Mouse (Mus musculus): ENCODE data around the gene Ccdc17. TPM values are rescaled to one million over a fixed set of nuclear protein-coding genes. Genes with fewer than 3 reads are reported as not detected.

The Ccdc17 gene
- 3.8 and 4.7 TPM in 2 replicates for polyA plus RNA-seq (2014; fragmentation: Nextera tagmentation; extraction: Ambion mirVana)

DNA sequence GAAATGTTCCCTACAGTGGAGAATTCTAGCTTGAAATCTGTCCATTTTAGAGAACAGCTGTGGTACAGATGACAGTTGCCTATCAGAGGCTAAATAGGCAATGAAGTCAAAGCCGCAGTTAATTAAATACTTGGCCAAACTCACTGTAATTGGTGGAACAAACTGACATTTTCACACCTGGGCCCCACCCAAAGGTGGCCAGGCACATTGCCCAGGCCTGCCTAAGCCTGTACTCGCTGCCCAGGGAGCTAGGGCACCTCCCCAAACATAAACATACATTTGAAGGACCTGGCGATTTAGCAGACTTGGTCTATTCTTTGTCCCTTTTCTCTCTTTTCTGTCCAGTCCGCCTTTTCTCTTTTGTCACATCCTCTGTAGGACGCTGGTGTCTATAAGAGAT lies at the start of gene Ccdc17:
Ccdc17 (plus strand) TSS at position 276 of the 400 bp plus-strand sequence.
- Histone ChIP-seq H3K27ac (ENCODE audit: low read length) (peak within 1 kb of the TSS; percentile 75; the same call in 1 of the 2 replicates), H3K36me3 (ENCODE audit: control insufficient read depth, insufficient read depth, low read length) (peaks cover 24% of the 10 kb centered on the region), H3K27me3 (ENCODE audit: control insufficient read depth, insufficient read depth, low read length) (no peaks in the 10 kb centered on the region), H3K9ac (replicated peaks; ENCODE audit: low read depth, low read length) (peak within 1 kb of the TSS; percentile 47), H3K4me2 (replicated peaks; ENCODE audit: low read depth, low read length) (peak within 1 kb of the TSS; percentile 99), H3K4me3 (ENCODE audit: low read depth, low read length) (peak within 1 kb of the TSS; percentile 66), H3K9me3 (ENCODE audit: control insufficient read depth, low read depth, low read length) (no peaks in the 10 kb centered on the region), H3K4me1 (ENCODE audit: control insufficient read depth, insufficient read depth, low read length) (peaks cover 18% of the 10 kb centered on the region)
- ATAC-seq (ENCODE audit: insufficient number of reproducible peaks, insufficient read depth, low FRiP score, low read depth), result no peak
- WGBS, result 20% methylated on average over 5 of the region's 5 CpGs

DNA sequence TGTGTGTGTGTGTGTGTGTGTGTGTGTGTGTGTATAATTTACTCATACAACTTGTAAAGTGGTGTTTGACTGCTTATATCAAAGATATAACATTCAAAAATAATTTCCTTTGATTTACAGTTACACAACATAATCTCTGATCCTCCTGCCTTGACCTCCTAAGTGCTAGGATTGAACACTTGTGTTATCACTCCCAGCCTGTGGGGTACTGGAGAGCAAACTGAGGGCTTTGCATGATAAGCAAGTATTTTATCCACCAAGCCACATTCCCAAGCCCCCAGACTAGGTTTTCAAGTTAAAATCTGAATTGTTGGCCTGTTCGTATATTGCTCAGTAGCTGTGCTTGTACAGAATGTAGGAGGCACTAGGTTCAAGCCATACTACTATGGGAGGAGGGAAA lies 46.0 kb upstream of the Ccdc17 start:
- Histone ChIP-seq H3K36me3 (ENCODE audit: control insufficient read depth, insufficient read depth, low read length) (peaks cover 9% of the 10 kb centered on the region), H3K9me3 (ENCODE audit: control insufficient read depth, low read depth, low read length) (no peaks in the 10 kb centered on the region), H3K27me3 (ENCODE audit: control insufficient read depth, insufficient read depth, low read length) (no peaks in the 10 kb centered on the region), H3K9ac (replicated peaks; ENCODE audit: low read depth, low read length) (no peak overlapping the region), H3K4me3 (ENCODE audit: low read depth, low read length) (no peak overlapping the region), H3K4me2 (replicated peaks; ENCODE audit: low read depth, low read length) (no peak overlapping the region), H3K4me1 (ENCODE audit: control insufficient read depth, insufficient read depth, low read length) (no peaks in the 10 kb centered on the region), H3K27ac (ENCODE audit: low read length) (no peak overlapping the region)
- 87% methylated on average over 1 of the region's 1 CpGs for WGBS
- ATAC-seq (ENCODE audit: insufficient number of reproducible peaks, insufficient read depth, low FRiP score, low read depth), result no peak

DNA sequence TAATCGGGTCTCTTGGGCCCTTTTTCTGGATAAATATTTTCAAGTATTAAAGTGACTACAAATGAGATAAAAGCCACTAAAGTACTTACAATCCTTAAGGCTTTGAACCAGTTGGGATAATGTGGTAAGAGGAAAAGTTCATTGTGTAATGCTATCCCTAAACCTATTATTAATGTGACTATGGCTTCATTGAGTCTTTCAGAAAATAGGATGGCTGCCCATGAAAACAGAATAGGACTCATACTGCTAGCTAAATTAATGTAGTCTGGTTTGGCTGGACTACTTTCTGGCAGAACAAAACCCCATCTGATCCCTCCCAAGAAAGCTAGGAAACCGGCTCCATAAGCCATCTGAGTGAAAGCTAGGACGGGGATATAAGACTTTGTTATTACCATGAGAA lies 43.4 kb upstream of the Ccdc17 start:
- no peak overlapping the region for H3K4me3 ChIP-seq (ENCODE audit: low read depth, low read length)
- H3K4me1 ChIP-seq (ENCODE audit: control insufficient read depth, insufficient read depth, low read length), result no peaks in the 10 kb centered on the region
- no peak for ATAC-seq (ENCODE audit: insufficient number of reproducible peaks, insufficient read depth, low FRiP score, low read depth)
- H3K9me3 ChIP-seq (ENCODE audit: control insufficient read depth, low read depth, low read length), result no peaks in the 10 kb centered on the region
- H3K36me3 ChIP-seq (ENCODE audit: control insufficient read depth, insufficient read depth, low read length), result peaks cover 9% of the 10 kb centered on the region
- no peak overlapping the region for H3K4me2 ChIP-seq (replicated peaks; ENCODE audit: low read depth, low read length)
- H3K9ac ChIP-seq (replicated peaks; ENCODE audit: low read depth, low read length), result no peak overlapping the region
- WGBS, result 74% methylated on average over 3 of the region's 3 CpGs
- H3K27ac ChIP-seq (ENCODE audit: low read length), result no peak overlapping the region
- no peaks in the 10 kb centered on the region for H3K27me3 ChIP-seq (ENCODE audit: control insufficient read depth, insufficient read depth, low read length)

DNA sequence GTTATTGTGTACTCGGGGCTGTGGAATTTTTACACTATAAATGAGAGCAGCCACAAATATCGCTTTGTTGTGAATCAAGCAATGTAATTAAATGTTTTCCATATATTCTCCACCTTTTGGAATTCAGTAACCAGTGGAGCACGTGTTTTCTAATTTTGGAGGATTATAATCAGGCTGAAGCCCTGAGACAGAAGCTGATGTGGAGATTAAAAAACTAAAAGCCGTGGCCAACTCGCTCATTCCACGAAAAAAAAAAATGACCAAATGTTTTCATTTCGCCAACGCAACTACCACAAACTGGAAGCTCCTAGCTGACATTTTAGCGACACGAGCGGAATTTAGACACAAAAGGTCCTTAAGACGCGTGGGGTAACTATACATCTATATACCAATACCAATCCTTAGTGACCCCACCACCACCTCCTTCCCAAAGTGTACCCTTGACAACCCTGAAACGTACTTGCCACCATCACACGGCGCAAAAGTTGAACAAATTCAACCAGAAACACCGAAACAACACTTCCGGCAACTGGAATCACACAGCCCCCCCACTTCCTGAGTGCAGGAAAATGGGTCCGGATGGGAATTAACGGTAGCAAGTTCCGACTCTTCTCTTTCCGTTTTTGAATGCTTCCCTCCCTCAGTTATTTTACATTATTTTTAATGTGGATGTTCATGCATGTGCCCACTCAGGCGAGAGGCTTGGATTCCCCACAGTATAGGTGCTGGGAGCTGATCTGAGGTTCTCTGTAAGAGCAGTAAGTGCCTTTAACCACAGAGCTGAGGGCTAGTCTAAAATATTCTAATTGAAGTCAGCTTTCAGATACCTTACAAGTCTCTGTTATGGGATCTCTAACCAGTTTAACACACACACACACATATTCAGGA lies 40.8 kb upstream of the Ccdc17 start, which contains the start of gene Tmem69:
Tmem69 (minus strand) TSS at position 524 of the 888 bp plus-strand sequence.
- Histone ChIP-seq H3K9ac (replicated peaks; ENCODE audit: low read depth, low read length) (peak within 1 kb of the TSS; percentile 82), H3K4me2 (replicated peaks; ENCODE audit: low read depth, low read length) (peak within 1 kb of the TSS; percentile 86), H3K36me3 (ENCODE audit: control insufficient read depth, insufficient read depth, low read length) (peaks cover 9% of the 10 kb centered on the region), H3K4me1 (ENCODE audit: control insufficient read depth, insufficient read depth, low read length) (peaks cover 9% of the 10 kb centered on the region; the same call in 1 of the 2 replicates), H3K9me3 (ENCODE audit: control insufficient read depth, low read depth, low read length) (no peaks in the 10 kb centered on the region), H3K27me3 (ENCODE audit: control insufficient read depth, insufficient read depth, low read length) (no peaks in the 10 kb centered on the region), H3K4me3 (ENCODE audit: low read depth, low read length) (peak within 1 kb of the TSS; percentile 85), H3K27ac (ENCODE audit: low read length) (peak within 1 kb of the TSS; percentile 95)
- ATAC-seq (ENCODE audit: insufficient number of reproducible peaks, insufficient read depth, low FRiP score, low read depth), result no peak
- 4% methylated on average over 23 of the region's 23 CpGs for WGBS

DNA sequence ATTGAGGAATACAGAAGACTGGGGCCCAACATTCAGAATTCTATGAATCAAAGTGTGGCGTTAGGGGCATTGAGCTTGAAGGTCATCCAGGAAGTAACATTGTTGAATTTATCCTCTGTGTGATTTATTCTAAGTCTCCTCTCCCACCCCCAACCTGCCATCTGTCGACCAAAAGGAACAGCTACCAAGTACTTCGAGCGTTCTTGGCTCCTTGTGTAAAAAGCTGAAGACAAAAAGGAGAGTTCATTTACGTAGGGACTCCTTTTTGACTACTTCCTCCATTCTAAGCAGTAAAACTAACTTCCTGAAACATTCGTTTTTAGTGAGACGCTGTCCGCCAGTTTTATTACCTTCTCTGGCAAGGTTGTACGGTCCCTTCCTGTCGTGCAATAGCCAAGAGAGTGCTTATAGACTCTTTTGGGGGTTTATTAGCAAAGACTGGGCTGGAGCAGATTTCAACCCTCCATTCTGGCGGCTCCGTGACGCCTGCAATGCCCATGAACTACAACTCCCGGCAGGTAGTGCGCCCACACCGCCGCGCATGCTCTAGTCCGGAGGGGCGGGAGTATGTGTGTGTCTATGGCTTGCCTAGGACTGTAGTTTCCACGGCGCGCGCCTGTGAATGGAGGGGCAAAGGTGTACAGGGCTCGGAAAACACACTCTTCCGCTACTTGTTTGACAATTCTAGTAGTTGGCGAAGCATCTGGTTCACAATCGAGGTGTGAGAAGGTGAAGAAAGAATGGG lies 39.7 kb upstream of the Ccdc17 start:
- Histone ChIP-seq H3K4me1 (ENCODE audit: control insufficient read depth, insufficient read depth, low read length) (peaks cover 13% of the 10 kb centered on the region; the same call in 1 of the 2 replicates), H3K36me3 (ENCODE audit: control insufficient read depth, insufficient read depth, low read length) (peaks cover 9% of the 10 kb centered on the region), H3K27ac (ENCODE audit: low read length) (peak overlapping the region; percentile 95), H3K4me2 (replicated peaks; ENCODE audit: low read depth, low read length) (peak overlapping the region; percentile 86), H3K9me3 (ENCODE audit: control insufficient read depth, low read depth, low read length) (no peaks in the 10 kb centered on the region), H3K27me3 (ENCODE audit: control insufficient read depth, insufficient read depth, low read length) (no peaks in the 10 kb centered on the region), H3K4me3 (ENCODE audit: low read depth, low read length) (peak overlapping the region; percentile 85), H3K9ac (replicated peaks; ENCODE audit: low read depth, low read length) (peak overlapping the region; percentile 82)
- ATAC-seq (ENCODE audit: insufficient number of reproducible peaks, insufficient read depth, low FRiP score, low read depth), result peak; percentile 93
- under 1% methylated on average over 28 of the region's 28 CpGs for WGBS

DNA sequence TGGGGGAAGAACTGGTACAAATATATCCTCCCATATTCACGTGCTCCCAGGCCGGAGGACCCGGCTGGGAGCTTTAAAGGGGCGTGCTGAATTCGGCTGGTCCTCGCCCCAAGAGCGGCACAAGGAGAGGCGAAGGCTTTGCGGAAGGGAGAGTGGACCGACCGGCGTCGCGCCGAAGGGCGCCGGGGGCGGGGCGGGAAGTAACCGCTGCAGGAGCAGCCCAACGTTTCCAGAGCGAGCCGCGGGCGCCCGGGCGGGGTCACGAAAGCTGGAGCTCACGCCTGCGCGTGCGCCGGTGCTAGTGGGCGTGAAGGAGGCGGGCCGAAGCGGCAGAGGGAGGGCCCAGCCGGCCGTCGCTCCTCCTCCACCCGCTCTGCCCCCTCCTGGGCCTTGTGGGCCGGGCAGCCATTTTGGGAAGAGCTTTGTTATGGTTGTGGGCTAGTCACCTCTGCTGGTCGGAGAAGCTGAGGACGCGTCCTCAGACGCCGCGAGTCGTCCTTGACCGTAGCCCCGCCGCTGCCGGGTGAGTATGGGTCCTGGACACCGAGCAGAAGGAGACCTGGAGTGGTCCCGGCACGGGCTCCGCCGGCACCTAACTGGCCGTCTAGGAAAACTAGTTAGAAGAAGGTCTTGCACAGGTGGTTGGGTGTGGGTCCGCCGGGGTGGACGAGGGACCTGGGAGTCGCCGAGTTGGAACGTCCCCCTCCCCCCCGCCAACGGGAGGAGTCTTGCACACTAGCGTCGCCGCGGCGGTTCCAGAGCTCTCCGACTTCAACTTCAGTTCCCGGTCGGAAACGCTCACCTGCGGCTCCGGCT lies 38.9 kb upstream of the Ccdc17 start, which contains the start of gene Gpbp1l1:
Gpbp1l1 (plus strand) TSS at position 353 of the 816 bp plus-strand sequence.
- peak; percentile 95 for ATAC-seq (ENCODE audit: insufficient number of reproducible peaks, insufficient read depth, low FRiP score, low read depth)
- peak within 1 kb of the TSS; percentile 86 for H3K4me2 ChIP-seq (replicated peaks; ENCODE audit: low read depth, low read length)
- H3K27ac ChIP-seq (ENCODE audit: low read length), result peak within 1 kb of the TSS; percentile 95
- H3K9me3 ChIP-seq (ENCODE audit: control insufficient read depth, low read depth, low read length), result no peaks in the 10 kb centered on the region
- H3K36me3 ChIP-seq (ENCODE audit: control insufficient read depth, insufficient read depth, low read length), result peaks cover 9% of the 10 kb centered on the region
- WGBS, result under 1% methylated on average over 71 of the region's 78 CpGs
- peak within 1 kb of the TSS; percentile 85 for H3K4me3 ChIP-seq (ENCODE audit: low read depth, low read length)
- H3K27me3 ChIP-seq (ENCODE audit: control insufficient read depth, insufficient read depth, low read length), result no peaks in the 10 kb centered on the region
- H3K9ac ChIP-seq (replicated peaks; ENCODE audit: low read depth, low read length), result peak within 1 kb of the TSS; percentile 82
- peaks cover 13% of the 10 kb centered on the region; the same call in 1 of the 2 replicates for H3K4me1 ChIP-seq (ENCODE audit: control insufficient read depth, insufficient read depth, low read length)

DNA sequence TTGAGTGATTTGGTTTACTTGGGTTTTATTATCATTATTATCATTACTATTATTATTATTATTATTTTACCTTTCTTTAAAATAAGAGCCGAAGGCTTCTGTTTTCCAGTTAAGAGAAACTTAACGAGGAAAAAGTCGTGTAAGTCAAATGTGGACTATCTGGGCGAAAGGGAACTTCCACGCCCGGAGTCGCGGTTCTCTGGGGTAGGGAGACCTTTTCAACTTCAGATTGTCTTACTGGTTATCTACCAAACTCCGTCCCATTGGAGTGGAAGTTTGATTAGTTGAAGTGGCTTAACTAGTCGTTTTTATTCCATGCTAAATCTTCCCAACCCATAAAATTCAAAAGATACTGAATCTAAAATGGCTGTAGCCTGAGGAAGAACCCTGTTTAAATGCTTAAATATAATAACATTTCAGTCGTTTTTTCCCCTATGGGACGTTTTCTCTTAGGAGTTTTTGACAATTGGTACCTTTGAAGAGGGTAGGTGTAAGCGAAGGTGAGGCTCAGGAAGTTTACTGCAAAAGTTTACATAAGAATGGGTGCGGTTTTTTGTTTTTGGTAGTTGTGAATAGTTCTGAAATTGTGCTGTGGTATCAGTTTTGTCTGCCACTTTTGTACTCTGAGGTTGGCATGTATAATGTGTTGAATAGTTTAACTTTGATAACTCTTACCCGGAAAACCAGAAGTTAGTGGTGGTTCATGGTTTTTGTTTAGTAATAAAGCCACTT lies 38.1 kb upstream of the Ccdc17 start:
- WGBS, result 3% methylated on average over 15 of the region's 15 CpGs
- ATAC-seq (ENCODE audit: insufficient number of reproducible peaks, insufficient read depth, low FRiP score, low read depth), result no peak
- peak overlapping the region; percentile 85 for H3K4me3 ChIP-seq (ENCODE audit: low read depth, low read length)
- H3K27me3 ChIP-seq (ENCODE audit: control insufficient read depth, insufficient read depth, low read length), result no peaks in the 10 kb centered on the region
- H3K9ac ChIP-seq (replicated peaks; ENCODE audit: low read depth, low read length), result peak overlapping the region; percentile 82
- H3K36me3 ChIP-seq (ENCODE audit: control insufficient read depth, insufficient read depth, low read length), result peaks cover 5% of the 10 kb centered on the region; the same call in 1 of the 2 replicates
- H3K4me1 ChIP-seq (ENCODE audit: control insufficient read depth, insufficient read depth, low read length), result peaks cover 13% of the 10 kb centered on the region; the same call in 1 of the 2 replicates
- peak overlapping the region; percentile 95; the same call in 1 of the 2 replicates for H3K27ac ChIP-seq (ENCODE audit: low read length)
- H3K9me3 ChIP-seq (ENCODE audit: control insufficient read depth, low read depth, low read length), result no peaks in the 10 kb centered on the region
- peak overlapping the region; percentile 75 for H3K4me2 ChIP-seq (replicated peaks; ENCODE audit: low read depth, low read length)
